In genomic region chr6:51732298-51732895, GRCm38 (mm10) we compare ENCODE assay signal across 9 mouse cellular contexts.
DNase-seq lines count a peak whose midpoint lies in the region; ATAC-seq lines count a peak whose summit lies in the region.
"Had no signal": no experiment of that assay in that cellular context is flagged by ENCODE, and none has a peak within 500 bp of the region (broad histone marks: within the 10 kb centered on the region; RNA-seq: fewer than 3 reads in every experiment).

No protein-coding gene starts in this region.

- H3K27ac ChIP-seq in forebrain, embryonic 13.5 days, result peak overlapping the region; percentile 22
- H3K27ac ChIP-seq in forebrain, embryonic 10.5 days, result no peak overlapping the region
- peak overlapping the region; percentile 48 for H3K27ac ChIP-seq in hindbrain, embryonic 14.5 days

- 67% methylated on average over 11 of the region's 11 CpGs for WGBS in forebrain, embryonic 13.5 days
- 80% methylated on average over 11 of the region's 11 CpGs for WGBS in forebrain, embryonic 10.5 days
- WGBS in hindbrain, embryonic 14.5 days, result 65% methylated on average over 11 of the region's 11 CpGs

- H3K4me1 ChIP-seq in forebrain, embryonic 13.5 days, result peaks cover 29% of the 10 kb centered on the region
- peaks cover 18% of the 10 kb centered on the region for H3K4me1 ChIP-seq in forebrain, embryonic 10.5 days
- H3K4me1 ChIP-seq in hindbrain, embryonic 14.5 days (replicated peaks; ENCODE audit: control insufficient read depth, insufficient read depth, low read length), result peaks cover 16% of the 10 kb centered on the region

- H3K4me2 ChIP-seq in forebrain, embryonic 13.5 days, result no peak overlapping the region
- no peak overlapping the region for H3K4me2 ChIP-seq in hindbrain, embryonic 14.5 days (replicated peaks)

- no peak for DNase-seq in forebrain, embryonic 10.5 days (ENCODE audit: extremely low spot score, low spot score)
- DNase-seq in ovary, postnatal 36 days (ENCODE audit: low spot score), result peak; percentile 28
- DNase-seq in ovary, postnatal 14 days (ENCODE audit: low spot score), result no peak
- DNase-seq in hindbrain, embryonic 14.5 days (ENCODE audit: low spot score), result peak; percentile 48
- DNase-seq in right cerebral cortex, postnatal 4 days, result peak; percentile 35
- no peak for DNase-seq in urinary bladder, postnatal 4 days (ENCODE audit: low spot score in 2 of 2)
- no peak for DNase-seq in thymus, postnatal 36 days

- no peaks in the 10 kb centered on the region for H3K36me3 ChIP-seq in forebrain, embryonic 13.5 days (ENCODE audit: poor library complexity, severe bottlenecking)
- H3K36me3 ChIP-seq in forebrain, embryonic 10.5 days (replicated peaks), result no peaks in the 10 kb centered on the region
- no peaks in the 10 kb centered on the region for H3K36me3 ChIP-seq in hindbrain, embryonic 14.5 days (replicated peaks; ENCODE audit: control insufficient read depth, insufficient read depth)

- no peak overlapping the region for H3K4me3 ChIP-seq in forebrain, embryonic 13.5 days
- H3K4me3 ChIP-seq in forebrain, embryonic 10.5 days, result no peak overlapping the region
- H3K4me3 ChIP-seq in hindbrain, embryonic 14.5 days (replicated peaks; ENCODE audit: low read length), result no peak overlapping the region
- H3K4me3 ChIP-seq: erythroblast, embryonic 14.5 days had no signal

- H3K27me3 ChIP-seq in forebrain, embryonic 13.5 days, result no peaks in the 10 kb centered on the region
- no peaks in the 10 kb centered on the region for H3K27me3 ChIP-seq in forebrain, embryonic 10.5 days (ENCODE audit: poor library complexity, severe bottlenecking)
- H3K27me3 ChIP-seq in hindbrain, embryonic 14.5 days (ENCODE audit: control insufficient read depth, insufficient read depth, low read length), result no peaks in the 10 kb centered on the region

- H3K9me3 ChIP-seq in forebrain, embryonic 13.5 days (replicated peaks), result no peaks in the 10 kb centered on the region
- H3K9me3 ChIP-seq in forebrain, embryonic 10.5 days, result no peaks in the 10 kb centered on the region
- no peaks in the 10 kb centered on the region for H3K9me3 ChIP-seq in hindbrain, embryonic 14.5 days (ENCODE audit: control insufficient read depth, low read length)

- peak; percentile 64 for ATAC-seq in forebrain, embryonic 13.5 days
- peak; percentile 31; the same call in 1 of the 2 replicates for ATAC-seq in hindbrain, embryonic 14.5 days (ENCODE audit: low FRiP score)

- no peak overlapping the region for H3K9ac ChIP-seq in forebrain, embryonic 13.5 days
- no peak overlapping the region for H3K9ac ChIP-seq in hindbrain, embryonic 14.5 days

Comparison
In these comparisons a context has a peak if more than half of its experiments do, and no peak if none do; other contexts are left out.
1. DNase-seq: peak in ovary, postnatal 36 days (single experiment), hindbrain, embryonic 14.5 days (single experiment) and right cerebral cortex, postnatal 4 days (single experiment); none in forebrain, embryonic 10.5 days (single experiment), ovary, postnatal 14 days (single experiment), urinary bladder, postnatal 4 days (0 of 2) and thymus, postnatal 36 days (0 of 2).